Mouse (Mus musculus): Measurements from ENCODE around the gene Tnfrsf12a.

Gene Tnfrsf12a

DNA sequence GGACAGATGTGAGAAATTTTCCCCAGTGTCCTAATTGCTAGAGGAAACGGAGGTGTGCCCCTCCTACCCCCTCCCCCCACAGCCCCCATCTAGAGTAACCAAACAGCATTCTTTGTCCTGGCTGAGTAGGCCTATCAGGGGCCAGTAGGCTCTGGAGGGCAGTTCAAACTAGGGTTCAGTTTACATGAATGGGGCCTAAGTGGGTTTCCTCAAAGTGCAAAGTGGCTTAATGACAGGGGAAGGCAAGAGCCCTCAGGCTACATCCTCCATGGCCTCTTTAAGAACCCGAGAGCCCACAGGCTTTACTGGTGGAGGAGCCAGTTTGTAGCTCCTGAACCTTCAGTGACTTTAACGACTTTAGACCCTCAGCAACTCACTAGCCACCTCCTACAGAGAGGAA lies 18.5 kb upstream of the Tnfrsf12a start:
- CTCF ChIA-PET = interaction anchor here in 2 of 4 experiments (0.5 to 2.2 kb wide), 5 partner anchors 10 to 347 kb away, joined by 3 to 17 read pairs (median 4); no protein-coding TSS in a partner anchor
- POLR2A ChIA-PET = interaction anchor here in 3 of 4 experiments (0.7 to 5.9 kb wide), 10 partner anchors 10 to 90 kb away, joined by 3 to 70 read pairs (median 6); partner anchors contain the start of genes Cldn9 (in 2 of the 3), Cldn6 (in 1 of the 3), Paqr4 (in 1 of the 3) and Pkmyt1 (in 1 of the 3)

GRCm38 (mm10) chr17:23694491-23694890 lies 17.2 kb upstream of the Tnfrsf12a start:
- ChIA-PET POLR2A (interaction anchor here in 2 of 4 experiments (1.2 to 2.4 kb wide), 7 partner anchors 10 to 49 kb away, joined by 3 to 9 read pairs (median 4); partner anchors contain the start of genes Cldn9 (in 2 of the 2) and Pkmyt1 (in 1 of the 2)), CTCF (interaction anchor here in 1 of 4 experiments (1.1 to 1.4 kb wide), 2 partner anchors 11 to 12 kb away, joined by 3 to 7 read pairs; no protein-coding TSS in a partner anchor)

DNA sequence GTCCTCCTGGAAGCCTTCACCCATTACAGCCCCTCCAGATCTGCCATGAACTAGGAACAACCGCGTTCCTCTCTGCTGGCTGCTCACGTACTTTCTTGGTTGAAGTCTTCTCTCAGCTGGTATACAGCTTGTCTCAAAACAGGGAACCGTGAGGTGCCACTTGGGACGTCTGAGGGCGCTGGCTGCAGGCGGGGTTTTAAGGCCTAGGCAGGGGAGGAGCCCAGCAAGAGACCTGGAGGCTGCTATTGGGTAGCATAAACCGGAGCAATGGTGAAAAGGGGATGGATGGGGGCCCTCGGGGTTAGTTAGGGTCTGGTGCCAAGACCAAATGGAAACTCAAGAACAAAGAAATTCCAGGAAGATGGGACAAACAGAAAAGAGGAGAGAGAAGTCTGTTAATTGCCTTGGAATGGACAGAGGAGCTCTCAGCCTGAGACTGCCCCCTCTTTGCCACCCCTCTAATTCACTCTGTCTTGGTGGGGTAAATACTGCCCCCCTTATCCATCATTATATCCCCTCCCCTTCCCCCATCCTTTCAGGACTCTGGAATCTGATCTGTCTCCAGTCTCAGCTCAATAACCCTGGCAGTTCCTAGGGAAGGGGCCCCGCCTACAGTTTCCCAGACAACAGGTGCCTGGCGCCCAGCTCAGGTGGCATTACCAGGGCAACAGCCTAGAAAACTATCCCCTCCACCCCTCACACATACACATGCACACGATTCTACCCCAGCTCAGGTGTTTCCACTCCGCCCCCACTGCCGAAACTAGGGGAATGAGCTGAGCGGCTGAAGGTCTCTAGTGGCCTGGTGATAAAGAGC lies 6.8 kb upstream of the Tnfrsf12a start, which contains the start of gene Cldn9:
Gene Cldn9 (minus strand): TSS at position 171 of the 817 bp plus-strand sequence.
- ChIA-PET CTCF (interaction anchor here (0.6 to 3.9 kb wide), 16 partner anchors 10 to 484 kb away, joined by 3 to 15 read pairs (median 3); partner anchors contain the start of genes Bicdl2 (in 1 of the 4), Elob (in 1 of the 4), Prss32 (in 1 of the 4) and Prss41 (in 1 of the 4)), POLR2A (interaction anchor here (0.7 to 5.3 kb wide), 23 partner anchors 8 to 112 kb away, joined by 3 to 70 read pairs (median 4); partner anchors contain the start of genes Mmp25 (in 1 of the 4), Thoc6 (in 1 of the 4) and Zscan10 (in 1 of the 4))

- ChIA-PET POLR2A (interaction anchor here in 3 of 4 experiments (0.5 to 5.3 kb wide), 16 partner anchors 9 to 120 kb away, joined by 3 to 70 read pairs (median 4); partner anchors contain the start of gene Pkmyt1 (in 1 of the 3)), CTCF (interaction anchor here in 3 of 4 experiments (0.7 to 3.9 kb wide), 10 partner anchors 11 to 161 kb away, joined by 3 to 15 read pairs (median 4); partner anchors contain the start of genes Prss32 (in 1 of the 3) and Prss41 (in 1 of the 3))
Observed at GRCm38 (mm10) chr17:23683226-23683625, 6.0 kb upstream of the Tnfrsf12a start.

GRCm38 (mm10) chr17:23682530-23682929 lies 5.3 kb upstream of the Tnfrsf12a start:
- CTCF ChIA-PET = interaction anchor here in 3 of 4 experiments (0.9 to 3.9 kb wide), 7 partner anchors 15 to 79 kb away, joined by 3 to 15 read pairs (median 5); no protein-coding TSS in a partner anchor
- POLR2A ChIA-PET = interaction anchor here in 3 of 4 experiments (0.5 to 5.3 kb wide), 14 partner anchors 8 to 120 kb away, joined by 3 to 70 read pairs (median 4); partner anchors contain the start of gene Pkmyt1 (in 1 of the 3)

DNA sequence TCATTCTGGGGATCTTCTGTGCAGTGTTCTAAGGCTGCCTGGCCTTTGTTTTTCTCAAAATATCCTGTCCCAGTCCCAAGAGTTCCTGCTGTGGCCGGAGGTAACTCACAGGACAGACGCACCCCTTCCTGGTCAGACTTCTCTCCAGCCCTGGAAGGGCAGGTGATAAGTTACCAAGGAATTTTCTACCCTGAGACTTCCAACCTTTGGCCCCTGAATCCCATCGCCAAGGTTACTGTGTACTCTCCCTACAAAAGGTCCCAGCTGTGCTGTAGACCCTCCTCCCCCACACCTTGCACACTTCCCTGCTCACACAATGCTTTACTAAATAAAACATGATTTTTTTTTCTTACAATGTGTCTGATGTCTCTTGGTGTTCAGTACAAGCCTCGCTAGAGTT lies 4.8 kb upstream of the Tnfrsf12a start:
- POLR2A ChIA-PET = interaction anchor here in 3 of 4 experiments (0.6 to 5.3 kb wide), 16 partner anchors 8 to 121 kb away, joined by 3 to 70 read pairs (median 4); partner anchors contain the start of gene Pkmyt1 (in 1 of the 3)
- CTCF ChIA-PET = interaction anchor here in 3 of 4 experiments (0.9 to 1.4 kb wide), 6 partner anchors 14 to 78 kb away, joined by 3 to 7 read pairs (median 4); no protein-coding TSS in a partner anchor

DNA sequence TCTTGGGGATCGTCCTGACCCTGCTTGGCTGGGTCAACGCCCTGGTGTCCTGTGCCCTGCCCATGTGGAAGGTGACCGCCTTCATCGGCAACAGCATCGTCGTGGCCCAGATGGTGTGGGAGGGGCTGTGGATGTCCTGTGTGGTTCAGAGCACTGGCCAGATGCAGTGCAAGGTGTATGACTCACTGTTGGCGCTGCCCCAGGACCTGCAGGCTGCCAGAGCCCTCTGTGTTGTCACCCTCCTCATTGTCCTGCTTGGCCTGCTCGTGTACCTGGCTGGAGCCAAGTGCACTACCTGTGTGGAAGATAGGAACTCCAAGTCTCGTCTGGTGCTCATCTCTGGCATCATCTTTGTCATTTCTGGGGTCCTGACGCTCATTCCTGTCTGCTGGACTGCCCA lies 3.8 kb upstream of the Tnfrsf12a start:
- CTCF ChIA-PET = no interaction called here
- POLR2A ChIA-PET = interaction anchor here in 3 of 4 experiments (0.9 to 5.3 kb wide), 7 partner anchors 13 to 78 kb away, joined by 3 to 70 read pairs (median 4); no protein-coding TSS in a partner anchor

- ChIA-PET POLR2A (interaction anchor here in 3 of 4 experiments (0.5 to 2.2 kb wide), 17 partner anchors 12 to 79 kb away, joined by 3 to 13 read pairs (median 3); no protein-coding TSS in a partner anchor), CTCF (interaction anchor here in 2 of 4 experiments (0.7 to 1.7 kb wide), 5 partner anchors 20 to 66 kb away, joined by 3 to 6 read pairs (median 4); partner anchors contain the start of gene Mmp25 (in 1 of the 2))
Observed at GRCm38 (mm10) chr17:23680336-23680735, 3.1 kb upstream of the Tnfrsf12a start.

- ChIA-PET CTCF (interaction anchor here in 2 of 4 experiments (1.1 to 1.7 kb wide), 4 partner anchors 15 to 27 kb away, joined by 3 to 6 read pairs (median 4); no protein-coding TSS in a partner anchor), POLR2A (interaction anchor here (0.7 to 2.2 kb wide), 13 partner anchors 11 to 572 kb away, joined by 3 to 13 read pairs (median 3); partner anchors contain the start of gene Ccnf (in 1 of the 4))
Observed at GRCm38 (mm10) chr17:23679127-23679835, 2.0 kb upstream of the Tnfrsf12a start, which contains the start of gene Cldn6. Gene Cldn6 (plus strand): TSS chr17:23679249.

DNA sequence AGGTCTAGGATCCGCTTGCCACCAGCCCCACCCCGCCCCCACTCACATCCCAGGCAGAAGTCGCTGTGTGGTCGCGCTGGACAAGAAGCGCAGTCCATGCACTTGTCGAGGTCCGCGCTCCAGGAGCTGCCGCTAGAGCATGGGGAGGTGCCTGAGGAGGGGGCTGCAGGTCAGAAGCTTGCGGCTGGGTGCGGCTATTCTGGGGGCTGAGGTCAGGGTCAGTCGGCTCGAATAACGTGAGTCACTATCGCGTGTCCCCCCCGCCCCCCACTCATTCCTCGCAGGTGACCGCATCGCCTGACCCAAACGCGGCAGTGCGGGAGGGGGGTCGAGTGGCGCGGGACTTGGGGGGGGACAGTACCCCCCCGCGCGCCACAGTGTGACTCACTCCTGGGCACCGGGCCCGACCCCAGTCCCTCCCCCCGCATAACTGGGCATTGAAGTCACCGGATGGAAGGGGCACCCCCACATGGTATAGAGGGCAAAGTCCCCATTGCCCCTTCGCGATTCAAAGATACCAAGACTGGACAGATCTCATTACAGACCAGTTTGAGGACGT lies 716 bp downstream of the Tnfrsf12a start:
- CTCF ChIA-PET = interaction anchor here (0.5 to 3.1 kb wide), 12 partner anchors 12 to 1372 kb away, joined by 3 to 12 read pairs (median 3); partner anchors contain the start of gene Abca3 (in 1 of the 4)
- POLR2A ChIA-PET = interaction anchor here in 3 of 4 experiments (0.9 to 2.2 kb wide), 12 partner anchors 9 to 126 kb away, joined by 3 to 9 read pairs (median 4); partner anchors contain the start of gene Zfp13 (in 1 of the 3)

GRCm38 (mm10) chr17:23675564-23676281 lies 1.5 kb downstream of the Tnfrsf12a start:
- ChIA-PET CTCF (interaction anchor here (0.6 to 3.1 kb wide), 13 partner anchors 11 to 1371 kb away, joined by 3 to 12 read pairs (median 3); partner anchors contain the start of gene Abca3 (in 1 of the 4)), POLR2A (interaction anchor here in 3 of 4 experiments (0.6 to 2.5 kb wide), 15 partner anchors 8 to 127 kb away, joined by 3 to 11 read pairs (median 5); partner anchors contain the start of genes Paqr4 (in 1 of the 3) and Zfp13 (in 1 of the 3))

- CTCF ChIA-PET = interaction anchor here in 1 of 4 experiments (1.0 to 3.1 kb wide), 5 partner anchors 10 to 72 kb away, joined by 3 to 12 read pairs (median 4); partner anchors contain the start of gene Bicdl2
- POLR2A ChIA-PET = interaction anchor here in 2 of 4 experiments (0.7 to 2.5 kb wide), 14 partner anchors 8 to 128 kb away, joined by 3 to 11 read pairs (median 5); partner anchors contain the start of genes Mmp25 (in 1 of the 2) and Paqr4 (in 1 of the 2)
Observed at GRCm38 (mm10) chr17:23675127-23675526, 2.1 kb downstream of the Tnfrsf12a start.

DNA sequence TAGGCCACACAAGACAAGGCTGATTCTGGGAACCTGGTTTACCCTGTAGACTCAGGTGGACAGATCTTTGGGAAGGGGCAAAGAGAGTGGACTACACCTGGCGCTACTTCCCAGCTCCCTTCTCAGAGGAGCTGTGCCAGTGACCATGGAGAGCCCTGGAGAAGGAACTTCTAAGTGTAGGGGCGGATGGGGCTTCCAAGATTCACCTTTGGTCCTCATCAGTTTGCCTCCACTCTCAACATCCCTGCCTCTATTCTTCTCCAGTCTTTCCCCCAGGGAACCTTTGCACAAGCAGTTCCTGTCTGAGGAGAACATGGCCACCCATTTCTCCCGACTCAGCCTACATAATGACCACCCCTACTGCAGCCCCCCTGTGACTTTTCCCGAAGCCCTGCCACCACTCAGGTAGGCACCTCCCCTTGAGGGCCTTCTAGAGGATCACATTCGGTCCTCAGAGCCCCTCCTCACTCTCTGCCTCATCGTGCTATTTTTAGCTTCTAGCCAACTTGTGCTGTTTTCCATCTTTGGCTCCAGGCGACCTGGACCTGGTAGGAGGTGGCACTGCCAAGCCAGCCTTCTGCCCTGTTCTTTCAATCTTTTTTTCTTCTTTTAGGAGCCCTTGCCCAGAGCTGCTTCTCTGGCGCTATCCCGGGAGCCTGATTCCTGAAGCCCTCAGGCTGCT lies 2.9 kb downstream of the Tnfrsf12a start:
- POLR2A ChIA-PET = interaction anchor here in 2 of 4 experiments (0.6 to 2.5 kb wide), 17 partner anchors 8 to 481 kb away, joined by 3 to 11 read pairs (median 4); partner anchors contain the start of genes Mmp25 (in 1 of the 2), Zfp213 (in 1 of the 2) and Zfp40 (in 1 of the 2)
- CTCF ChIA-PET = interaction anchor here in 1 of 4 experiments (0.7 to 3.1 kb wide), 6 partner anchors 9 to 73 kb away, joined by 3 to 12 read pairs (median 4); partner anchors contain the start of genes Bicdl2 and Zscan10

DNA sequence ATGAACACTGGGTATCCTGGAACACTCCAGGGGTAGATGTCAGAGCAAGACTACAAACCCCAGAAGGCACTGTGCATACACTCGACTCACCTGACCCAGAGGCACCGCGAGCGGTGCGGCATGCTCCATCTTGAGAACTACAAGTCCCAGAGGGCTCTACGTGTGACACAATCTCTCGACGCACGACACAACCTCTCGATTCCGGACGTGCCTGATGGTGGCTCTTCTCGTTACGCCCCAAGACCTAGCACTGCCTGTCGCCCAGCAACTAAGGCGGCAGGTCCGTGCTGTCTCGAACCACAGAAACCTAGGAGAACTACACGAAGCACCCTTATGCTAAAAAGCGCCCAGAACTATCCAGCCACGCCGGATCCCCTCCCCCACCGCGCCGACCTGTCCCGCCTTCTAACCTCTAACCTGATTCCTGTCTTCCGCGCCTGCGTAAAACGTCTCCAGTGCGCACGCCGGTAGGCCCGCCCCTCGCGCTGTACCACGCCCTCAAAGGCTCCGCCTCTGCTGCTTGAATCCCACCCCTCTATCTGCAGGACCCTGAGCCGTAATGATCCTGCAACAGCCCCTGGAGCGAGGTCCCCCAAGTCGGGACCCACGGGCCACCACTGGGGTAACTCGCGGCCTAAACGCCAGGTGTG lies 3.7 kb downstream of the Tnfrsf12a start, which contains the start of the genes Hcfc1r1 and Thoc6:
Gene Hcfc1r1 (plus strand): TSS at position 173 of the 650 bp plus-strand sequence.
Gene Thoc6 (minus strand): TSS at position 459 of the 650 bp plus-strand sequence.
- POLR2A ChIA-PET = interaction anchor here in 2 of 4 experiments (0.6 to 2.5 kb wide), 11 partner anchors 11 to 480 kb away, joined by 3 to 11 read pairs (median 3); partner anchors contain the start of genes Mmp25 (in 1 of the 2), Zfp213 (in 1 of the 2) and Zfp40 (in 1 of the 2)
- CTCF ChIA-PET = interaction anchor here in 1 of 4 experiments (1.2 to 3.1 kb wide), 3 partner anchors 9 to 73 kb away, joined by 3 to 12 read pairs (median 5); partner anchors contain the start of gene Bicdl2

All from embryonic stem cell, embryonic (primary cell).